Mouse (Mus musculus): ENCODE results near the gene Zcwpw1. TPM values are rescaled to one million over a fixed set of nuclear protein-coding genes. Genes with fewer than 3 reads are reported as not detected.
"Not testable (repeated sequence)": the region's sequence is repeated elsewhere in the genome, so short reads cannot be mapped to it uniquely, and the experiment has no call there.

Gene Zcwpw1
- total RNA-seq, 2 experiments from 2014 or later = 5.9 to 7.6 TPM

DNA sequence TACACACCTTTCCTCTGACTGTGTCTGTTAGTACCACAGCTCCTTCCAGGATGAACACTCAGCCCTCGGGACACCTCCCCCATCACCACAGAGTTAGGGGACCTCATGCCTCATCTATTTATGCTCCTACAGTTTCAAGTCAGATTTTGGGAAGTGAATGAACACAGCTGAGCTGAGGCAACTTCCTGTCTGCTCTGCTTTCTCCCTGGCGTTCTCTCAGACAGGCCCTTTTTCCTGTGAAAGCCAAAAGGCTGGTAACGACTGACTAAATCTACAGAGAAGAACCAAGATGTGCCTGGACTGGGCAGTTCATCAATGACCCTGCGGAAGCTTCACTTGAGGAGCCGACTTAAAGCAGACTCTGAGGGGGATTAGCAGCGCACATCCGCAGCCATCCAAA is 42.6 kb downstream of the Zcwpw1 start:
- DNase-seq (ENCODE audit: low spot score in 2 of 2) = no peak

DNA sequence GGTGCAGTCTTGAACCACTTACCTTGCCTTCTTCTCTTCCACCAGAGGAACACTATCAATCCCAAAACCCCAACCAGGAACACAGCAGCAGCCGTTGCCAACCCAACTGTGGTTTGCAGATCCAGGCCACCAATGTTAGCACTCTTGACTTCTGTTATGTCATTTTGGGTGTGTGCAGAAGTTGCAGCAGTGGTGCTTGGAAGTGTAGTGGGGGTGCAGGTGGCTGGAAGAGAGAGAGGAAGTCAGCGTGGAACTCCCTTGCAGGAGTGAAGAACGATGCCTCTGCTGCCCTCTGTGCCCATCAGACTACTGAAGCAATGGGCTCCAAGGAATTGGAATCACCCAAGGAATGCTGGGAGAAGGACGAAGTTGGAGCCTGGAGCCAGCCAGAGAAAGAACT is 43.5 kb downstream of the Zcwpw1 start:
- DNase-seq (ENCODE audit: low spot score in 2 of 2) = no peak

DNA sequence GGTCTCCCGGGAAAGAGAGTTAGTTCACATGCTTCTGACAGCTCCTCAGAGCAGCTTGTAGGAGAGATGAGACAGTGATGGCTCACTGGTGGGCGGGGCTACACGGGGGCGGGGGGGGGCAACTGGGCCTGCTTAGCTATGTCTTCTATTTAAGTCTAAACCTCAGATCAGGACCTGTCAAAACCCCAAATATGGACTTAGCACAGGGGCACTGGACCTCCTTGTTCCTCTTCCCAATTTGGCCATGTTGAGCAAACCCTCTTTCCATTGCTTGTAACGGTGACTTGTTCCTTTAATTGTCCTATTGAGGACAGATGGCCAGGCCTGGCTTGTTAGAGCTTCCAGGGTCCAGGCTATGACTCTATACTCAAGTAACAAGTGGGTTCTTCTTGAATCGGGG is 43.9 kb downstream of the Zcwpw1 start:
- DNase-seq (ENCODE audit: low spot score in 2 of 2) = no peak

DNA sequence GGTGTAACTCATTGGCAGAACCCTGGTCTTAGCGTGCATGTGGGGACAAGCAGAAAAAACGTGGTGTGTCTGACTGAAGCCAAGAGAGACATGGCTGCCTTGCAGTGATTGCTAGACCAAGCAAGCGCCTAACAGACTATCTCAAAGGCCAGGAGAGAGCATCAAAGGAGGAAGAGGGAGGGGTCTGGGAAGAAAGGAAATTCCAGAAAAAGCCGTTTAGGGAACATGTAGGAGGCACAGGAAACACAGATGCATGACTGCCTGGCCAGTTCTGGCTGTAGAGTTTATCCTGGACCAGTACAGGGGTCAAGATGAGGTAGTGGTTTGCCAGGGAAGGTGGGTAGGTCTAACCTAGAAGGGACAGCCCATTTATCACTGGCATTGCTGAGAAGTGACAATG is 45.9 kb downstream of the Zcwpw1 start:
- no peak for DNase-seq (ENCODE audit: low spot score in 2 of 2)

DNA sequence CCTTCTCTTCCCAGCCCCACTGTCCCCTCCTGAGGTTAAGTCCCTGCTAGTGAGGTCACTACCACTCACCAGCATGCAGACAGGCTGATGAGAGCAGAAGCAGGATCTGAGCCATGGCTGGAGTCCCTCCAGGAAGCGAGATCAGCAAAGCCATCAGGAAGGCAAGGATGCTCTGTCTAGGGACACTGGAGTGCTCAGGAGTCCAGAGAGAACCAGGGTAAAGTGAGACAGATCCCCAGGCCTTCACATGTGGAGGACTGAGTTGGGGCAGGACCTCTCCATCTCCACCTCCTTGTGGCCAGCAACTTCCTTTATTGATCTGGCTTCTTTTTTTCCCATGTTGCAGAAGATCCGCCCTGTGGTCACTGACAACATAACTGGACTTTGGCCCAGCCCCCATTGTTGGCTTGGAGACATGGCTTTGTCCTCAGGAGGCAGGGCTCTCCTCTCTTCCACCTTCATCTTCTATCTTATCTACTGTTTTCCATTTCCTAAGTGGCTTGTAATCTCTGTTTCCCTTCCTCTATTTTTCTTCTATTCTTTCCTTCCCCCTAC is 48.4 kb downstream of the Zcwpw1 start, which contains the start of gene Pilra:
TSS of gene Pilra (minus strand) at position 316 of the 555 bp plus-strand sequence.
- DNase-seq (ENCODE audit: low spot score in 2 of 2) = not testable (repeated sequence)

DNA sequence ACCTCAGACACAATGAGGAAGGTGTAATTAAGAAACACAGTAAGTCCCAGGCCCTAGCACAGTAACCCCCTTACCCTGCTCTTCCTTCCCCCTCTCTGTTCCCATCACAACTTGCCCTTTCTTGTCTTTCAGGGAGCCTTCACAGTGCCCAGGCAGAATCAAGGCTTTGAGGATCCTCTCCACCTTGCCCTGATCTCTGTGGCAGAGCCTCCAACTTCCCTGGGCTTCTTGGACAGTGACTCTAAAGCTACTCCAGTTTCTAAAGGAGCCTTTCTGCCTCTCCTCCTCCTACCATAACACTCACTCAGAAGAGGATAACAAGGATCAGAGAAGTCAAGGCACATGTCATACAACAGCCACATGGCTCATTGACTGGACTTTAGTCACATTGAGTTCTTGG is 49.0 kb downstream of the Zcwpw1 start:
- no peak for DNase-seq (ENCODE audit: low spot score in 2 of 2)

DNA sequence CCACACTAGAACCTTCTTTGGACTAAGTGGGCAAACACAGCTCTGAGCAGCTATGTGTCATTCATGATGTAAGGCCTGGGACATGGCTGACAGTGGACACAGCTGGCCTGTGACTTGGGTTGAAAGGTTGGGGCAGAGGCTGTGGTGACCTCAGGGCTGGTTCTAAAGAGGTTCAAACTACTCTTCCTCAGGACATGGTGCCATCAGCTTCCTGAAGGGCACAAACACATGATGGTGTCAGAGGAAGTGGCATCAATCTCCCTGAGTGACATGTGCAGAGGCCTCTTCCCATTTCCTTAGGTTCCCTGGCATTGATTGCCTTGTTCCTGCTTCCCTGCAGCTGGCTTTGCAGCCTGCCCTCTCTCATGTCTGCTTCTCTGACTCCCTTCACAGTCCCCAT is 49.5 kb downstream of the Zcwpw1 start:
- DNase-seq (ENCODE audit: low spot score in 2 of 2) = not testable (repeated sequence)

DNA sequence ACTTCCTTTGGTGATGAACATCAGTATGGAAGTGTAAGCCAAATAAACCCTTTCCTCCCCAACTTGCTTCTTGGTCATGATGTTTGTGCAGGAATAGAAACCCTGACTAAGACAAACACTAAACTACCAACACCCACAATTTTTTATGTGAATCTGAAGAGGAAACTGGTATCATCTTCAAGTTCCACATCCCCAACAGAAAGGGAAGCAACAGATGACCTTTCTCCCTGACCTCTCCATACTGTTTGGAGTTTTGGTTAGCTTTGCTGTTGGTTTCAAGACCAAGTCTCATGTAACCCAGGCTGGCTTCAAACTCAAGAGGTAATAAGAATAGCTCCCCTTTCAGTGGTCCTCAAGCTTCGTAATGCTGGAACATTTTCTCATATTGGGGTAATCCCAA is 62.7 kb downstream of the Zcwpw1 start:
- not testable (repeated sequence) for DNase-seq (ENCODE audit: low spot score in 2 of 2)

DNA sequence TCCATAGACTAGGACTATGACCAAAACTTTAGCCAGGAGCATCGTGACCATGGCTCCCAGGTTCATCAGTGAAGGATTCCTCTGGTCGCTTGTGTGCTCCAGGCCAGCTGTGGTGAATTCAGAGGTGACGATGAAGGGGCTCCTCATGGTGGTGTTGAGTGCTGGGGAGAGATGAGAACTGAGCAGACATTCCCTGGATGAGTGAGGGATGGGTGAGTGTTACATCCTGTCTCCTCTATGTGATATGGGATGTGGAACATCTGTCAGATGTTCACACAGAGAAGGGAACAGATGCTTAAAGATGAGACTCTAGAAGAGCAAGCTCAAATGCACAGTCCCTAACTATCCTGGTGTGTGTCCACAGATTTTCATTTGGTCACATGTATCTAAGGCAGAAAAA is 67.3 kb downstream of the Zcwpw1 start:
- DNase-seq (ENCODE audit: low spot score in 2 of 2) = not testable (repeated sequence)

DNA sequence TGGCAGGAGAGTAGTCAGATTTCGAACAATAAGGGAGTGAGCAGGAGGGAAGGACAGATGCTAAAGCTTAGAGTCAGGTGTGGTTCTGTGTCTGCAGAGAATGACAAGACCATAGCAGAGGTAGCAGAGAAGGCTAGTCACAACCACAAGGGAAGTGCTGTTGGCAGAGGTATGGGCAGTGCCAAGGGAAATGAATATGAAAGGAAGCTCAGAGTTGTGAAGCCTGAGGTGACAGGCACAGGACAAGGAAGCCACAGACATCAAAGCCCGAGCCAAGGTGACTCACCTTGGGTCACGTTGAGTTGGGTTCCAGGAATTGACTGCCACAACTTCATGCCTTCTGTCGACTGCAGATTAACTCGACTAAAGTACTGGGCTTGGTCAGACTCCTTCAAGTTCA is 69.3 kb downstream of the Zcwpw1 start:
- DNase-seq (ENCODE audit: low spot score in 2 of 2) = not testable (repeated sequence)

DNA sequence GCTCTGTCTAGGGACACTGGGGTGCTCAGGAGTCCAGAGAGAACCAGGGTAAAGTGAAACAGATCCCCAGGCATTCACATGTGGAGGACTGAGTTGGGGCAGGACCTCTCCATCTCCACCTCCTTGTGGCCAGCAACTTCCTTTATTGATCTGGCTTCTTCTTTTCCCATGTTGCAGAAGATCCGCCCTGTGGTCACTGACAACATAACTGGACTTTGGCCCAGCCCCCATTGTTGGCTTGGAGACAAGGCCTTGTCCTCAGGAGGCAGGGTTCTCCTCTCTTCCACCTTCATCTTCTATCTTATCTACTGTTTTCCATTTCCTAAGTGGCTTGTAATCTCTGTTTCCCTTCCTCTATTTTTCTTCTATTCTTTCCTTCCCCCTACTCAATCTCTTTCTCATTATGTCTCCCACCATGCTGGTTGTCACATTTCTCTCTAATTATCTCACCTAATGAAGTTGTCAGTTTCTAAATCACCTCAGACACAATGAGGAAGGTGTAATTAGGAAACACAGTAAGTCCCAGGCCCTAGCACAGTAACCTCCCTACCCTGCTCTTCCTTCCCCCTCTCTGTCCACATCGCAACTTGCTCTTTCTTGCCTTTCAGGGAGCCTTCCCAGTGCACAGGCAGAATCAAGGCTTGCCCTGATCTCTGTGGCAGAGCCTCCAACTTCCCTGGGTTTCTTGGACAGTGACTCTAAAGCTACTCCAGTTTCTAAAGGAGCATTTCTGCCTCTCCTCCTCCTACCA is 70.5 kb downstream of the Zcwpw1 start, which contains the start of gene Pilrb1:
TSS of gene Pilrb1 (minus strand) at position 147 of the 751 bp plus-strand sequence.
- not testable (repeated sequence) for DNase-seq (ENCODE audit: low spot score in 2 of 2)

DNA sequence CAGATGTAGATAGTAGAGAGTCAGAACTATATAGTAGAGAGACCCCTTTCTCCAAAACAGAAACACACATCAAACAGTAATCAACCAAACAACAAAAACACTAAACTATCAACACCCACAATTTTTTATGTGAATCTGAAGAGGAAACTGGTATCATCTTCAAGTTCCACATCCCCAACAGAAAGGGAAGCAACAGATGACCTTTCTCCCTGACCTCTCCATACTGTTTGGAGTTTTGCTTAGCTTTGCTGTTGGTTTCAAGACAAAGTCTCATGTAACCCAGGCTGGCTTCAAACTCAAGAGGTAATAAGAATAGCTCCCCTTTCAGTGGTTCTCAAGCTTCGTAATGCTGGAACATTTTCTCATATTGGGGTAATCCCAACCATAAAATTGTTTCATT is 76.4 kb downstream of the Zcwpw1 start:
- not testable (repeated sequence) for DNase-seq (ENCODE audit: low spot score in 2 of 2)

DNA sequence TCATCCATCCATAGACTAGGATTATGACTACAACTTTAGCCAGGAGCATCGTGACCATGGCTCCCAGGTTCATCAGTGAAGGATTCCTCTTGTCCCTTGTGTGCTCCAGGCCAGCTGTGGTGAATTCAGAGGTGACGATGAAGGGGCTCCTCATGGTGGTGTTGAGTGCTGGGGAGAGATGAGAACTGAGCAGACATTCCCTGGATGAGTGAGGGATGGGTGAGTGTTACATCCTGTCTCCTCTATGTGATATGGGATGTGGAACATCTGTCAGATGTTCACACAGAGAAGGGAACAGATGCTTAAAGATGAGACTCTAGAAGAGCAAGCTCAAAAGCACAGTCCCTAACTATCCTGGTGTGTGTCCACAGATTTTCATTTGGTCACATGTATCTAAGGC is 81.0 kb downstream of the Zcwpw1 start:
- not testable (repeated sequence) for DNase-seq (ENCODE audit: low spot score in 2 of 2)

DNA sequence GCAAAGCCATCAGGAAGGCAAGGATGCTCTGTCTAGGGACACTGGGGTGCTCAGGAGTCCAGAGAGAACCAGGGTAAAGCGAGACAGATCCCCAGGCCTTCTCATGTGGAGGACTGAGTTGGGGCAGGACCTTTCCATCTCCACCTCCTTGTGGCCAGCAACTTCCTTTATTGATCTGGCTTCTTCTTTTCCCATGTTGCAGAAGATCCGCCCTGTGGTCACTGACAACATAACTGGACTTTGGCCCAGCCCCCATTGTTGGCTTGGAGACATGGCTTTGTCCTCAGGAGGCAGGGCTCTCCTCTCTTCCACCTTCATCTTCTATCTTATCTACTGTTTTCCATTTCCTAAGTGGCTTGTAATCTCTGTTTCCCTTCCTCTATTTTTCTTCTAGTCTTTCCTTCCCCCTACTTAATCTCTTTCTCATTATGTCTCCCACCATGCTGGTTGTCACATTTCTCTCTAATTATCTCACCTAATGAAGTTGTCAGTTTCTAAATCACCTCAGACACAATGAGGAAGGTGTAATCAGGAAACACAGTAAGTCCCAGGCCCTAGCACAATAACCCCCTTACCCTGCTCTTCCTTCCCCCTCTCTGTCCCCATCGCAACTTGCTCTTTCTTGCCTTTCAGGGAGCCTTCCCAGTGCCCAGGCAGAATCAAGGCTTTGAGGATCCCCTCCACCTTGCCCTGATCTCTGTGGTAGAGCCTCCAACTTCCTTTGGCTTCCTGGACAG is 84.2 kb downstream of the Zcwpw1 start, which contains the start of gene Pilrb2:
TSS of gene Pilrb2 (minus strand) at position 172 of the 737 bp plus-strand sequence.
- not testable (repeated sequence) for DNase-seq (ENCODE audit: low spot score in 2 of 2)

Other genes starting within 250 kb of the Zcwpw1 start
- gene Actl6b, start 234.3 kb upstream of the Zcwpw1 start, total RNA-seq (2021) = 100 to 1,000 TPM; 112 to 115 TPM
- gene Tfr2, start 218.0 kb upstream of the Zcwpw1 start, total RNA-seq (2021) = 10 to 100 TPM; 12.8 to 13.2 TPM
- gene Mospd3, start 186.7 kb upstream of the Zcwpw1 start, total RNA-seq (2021) = 10 to 100 TPM; 23.0 to 24.6 TPM
- gene Pcolce, start 174.0 kb upstream of the Zcwpw1 start, total RNA-seq (2021) = 10 to 100 TPM; 12.6 to 15.2 TPM
- under 1 TPM; 0.21 to 0.45 TPM for gene Fbxo24, start 158.8 kb upstream of the Zcwpw1 start, total RNA-seq (2021)
- gene Lrch4, start 158.7 kb upstream of the Zcwpw1 start, total RNA-seq (2021) = 10 to 100 TPM; 13.8 to 14.3 TPM
- gene Gm20605, start 158.6 kb upstream of the Zcwpw1 start, total RNA-seq (2021) = 10 to 100 TPM in 1 of 2 experiments, 1 to 10 TPM in 1; 9.7 to 10.1 TPM
- gene Sap25, start 146.5 kb upstream of the Zcwpw1 start, total RNA-seq (2021) = 10 to 100 TPM in 1 of 2 experiments, 1 to 10 TPM in 1; 6.9 to 10.6 TPM
- under 1 TPM; 0.44 to 0.87 TPM for gene Irs3, start 142.1 kb upstream of the Zcwpw1 start, total RNA-seq (2021)
- gene Agfg2, start 103.1 kb upstream of the Zcwpw1 start, total RNA-seq (2021) = 10 to 100 TPM; 46.9 to 48.9 TPM
- gene Nyap1, start 46.2 kb upstream of the Zcwpw1 start, total RNA-seq (2021) = 10 to 100 TPM; 80.1 to 82.0 TPM
- gene Tsc22d4, start 42.1 kb upstream of the Zcwpw1 start, total RNA-seq (2021) = 100 to 1,000 TPM; 139 to 145 TPM
- gene Ppp1r35, start 8.9 kb upstream of the Zcwpw1 start, total RNA-seq (2021) = 10 to 100 TPM; 23.7 to 25.7 TPM
- 10 to 100 TPM; 39.1 to 50.2 TPM for gene Mepce, start 143 bp upstream of the Zcwpw1 start, total RNA-seq (2021)
- under 1 TPM; 0.51 to 0.91 TPM for gene Pilra, start 48.5 kb downstream of the Zcwpw1 start, total RNA-seq (2021)
- gene Pilrb1, start 70.3 kb downstream of the Zcwpw1 start, total RNA-seq (2021) = not detected
- gene Pilrb2, start 84.0 kb downstream of the Zcwpw1 start, total RNA-seq (2021) = under 1 TPM in 1 of 2 experiments, not detected in 1; 0.19 TPM
- under 1 TPM in 1 of 2 experiments, not detected in 1; 0.19 TPM for gene Cyp3a13, start 133.8 kb downstream of the Zcwpw1 start, total RNA-seq (2021)
- gene Gjc3, start 175.3 kb downstream of the Zcwpw1 start, total RNA-seq (2021) = 10 to 100 TPM; 13.0 to 15.0 TPM
- not detected for gene Azgp1, start 193.7 kb downstream of the Zcwpw1 start, total RNA-seq (2021)
- gene Smok3a, start 233.5 kb downstream of the Zcwpw1 start, total RNA-seq (2021) = not detected
- gene Smok3b, start 233.6 kb downstream of the Zcwpw1 start, total RNA-seq (2021) = not detected